Mouse (Mus musculus) skeletal muscle tissue, postnatal 0 days (tissue): ENCODE results near the gene Glt1d1. TPM values are rescaled to one million over a fixed set of nuclear protein-coding genes. Genes with fewer than 3 reads are reported as not detected.

Experiments
- polyA plus RNA-seq: library from polyadenylated mRNA; unstranded; fragments of >200 nt; fragmentation: Nextera tagmentation; extraction: Ambion mirVana; gene quantifications from 2 replicates; pipeline ENCODE4 v1.2.1, GENCODE M21; 2015

Gene Glt1d1
- polyA plus RNA-seq: not detected in 2 replicates

DNA sequence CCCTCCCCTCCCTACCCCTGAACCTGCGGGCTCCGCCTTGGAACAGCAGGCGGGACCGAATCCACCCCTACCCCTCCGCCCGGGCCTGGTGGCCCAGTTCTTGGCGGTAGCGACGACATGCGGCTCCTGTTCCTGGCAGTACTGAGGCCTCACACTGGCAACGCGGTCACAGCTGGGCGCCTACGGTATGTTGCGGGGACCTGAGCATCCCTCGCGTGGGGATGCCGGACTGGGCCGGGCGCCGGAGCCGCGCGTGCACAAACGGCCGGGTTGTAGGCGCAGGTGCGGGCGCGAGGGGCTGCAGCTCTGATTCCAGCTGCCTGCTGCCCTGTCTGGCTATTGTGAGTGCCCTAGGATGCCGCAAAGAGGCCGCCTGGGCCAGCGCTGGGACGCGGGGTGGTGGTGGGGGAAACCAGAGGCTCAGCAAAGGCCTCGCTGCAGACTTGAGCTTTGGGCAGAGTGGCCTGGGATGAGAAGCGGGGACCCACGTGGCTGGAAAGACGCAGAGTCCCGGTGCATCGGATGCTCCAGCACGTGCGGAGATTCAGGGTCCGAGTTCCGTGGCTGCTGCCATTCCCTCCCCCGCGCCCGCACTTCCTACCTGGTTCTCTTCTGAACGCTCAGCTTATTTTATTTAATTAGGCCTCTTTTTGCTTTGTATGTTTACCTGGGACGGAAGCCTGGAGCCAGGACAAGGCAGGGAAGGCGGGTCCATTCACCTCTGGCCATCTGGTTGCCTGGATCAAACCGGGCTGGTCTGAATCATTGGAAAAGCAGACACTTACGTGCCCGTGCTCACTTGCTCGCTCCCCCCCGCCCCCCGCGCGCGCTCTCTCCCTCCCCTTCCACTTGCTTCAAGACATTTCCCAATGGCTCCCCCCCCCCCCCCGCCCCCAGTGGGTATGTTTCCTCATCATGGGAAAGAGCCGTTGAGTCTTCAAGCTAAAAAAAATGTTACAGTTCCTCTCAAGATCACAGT lies at the start of gene Glt1d1, which contains the start of gene Slc15a4:
Glt1d1 (plus strand) TSS at position 96 of the 979 bp plus-strand sequence.
Slc15a4 (minus strand) TSS at position 731 of the 979 bp plus-strand sequence.

Other genes with a start within 250 kb of the Glt1d1 start
- 9.9 and 10.3 TPM in 2 replicates for gene Slc15a4, start 635 bp downstream of the Glt1d1 start, polyA plus RNA-seq